8 mouse cellular contexts compared by ENCODE assay signal in the genomic region with DNA sequence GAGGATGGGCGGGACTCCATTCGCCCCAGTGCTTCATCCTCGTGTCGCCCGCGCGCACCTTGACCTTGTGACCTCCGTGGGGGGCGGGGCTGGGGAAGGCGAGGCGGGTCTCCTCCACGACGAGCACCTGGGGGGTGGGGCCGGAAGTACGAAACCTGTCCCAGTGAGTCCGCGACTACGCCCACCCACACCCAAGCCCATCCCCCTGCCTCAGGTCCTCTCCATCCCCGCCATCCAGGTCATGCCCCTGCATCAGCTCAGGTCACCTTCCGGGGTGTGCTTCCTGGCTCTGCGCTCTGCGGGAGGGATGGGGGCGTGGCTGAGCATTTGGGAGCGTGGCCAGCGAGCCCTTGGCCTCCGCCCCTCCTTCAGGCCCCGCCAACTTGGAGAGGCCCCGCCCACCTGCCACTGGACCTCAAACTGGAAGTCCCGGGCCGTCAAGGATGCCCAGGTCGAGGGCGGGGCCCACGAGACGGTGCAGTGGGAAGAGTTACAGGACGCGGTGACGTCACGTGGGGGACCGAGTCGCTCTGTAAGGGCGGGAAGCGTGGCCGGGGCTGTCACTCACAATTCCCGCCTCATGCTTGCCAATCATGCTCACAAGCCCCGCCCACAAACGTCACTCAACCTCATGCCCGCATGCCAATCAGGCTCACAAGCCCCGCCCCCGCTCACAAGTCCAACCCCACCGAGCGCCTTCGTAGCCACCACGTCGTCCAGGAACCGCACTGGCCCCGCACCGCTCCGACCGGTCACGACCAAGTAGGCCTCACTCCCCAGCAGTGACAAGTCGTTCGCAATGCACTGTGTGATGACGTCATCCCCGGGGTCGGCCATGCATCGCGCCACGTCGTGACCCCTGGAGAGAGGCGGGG. TPM values are rescaled to one million over a fixed set of nuclear protein-coding genes. Genes with fewer than 3 reads are reported as not detected.
A peak's percentile ranks its signal among the peaks of the same experiment; 100 is the strongest.
DNase-seq lines count a peak whose midpoint lies in the region; ATAC-seq and TF ChIP-seq lines count a peak whose summit lies in the region.

No protein-coding gene starts in this region.

- intact Hi-C loops in heart, adult 2 months (cut with DNase I): no loop called here

- no peaks in the 10 kb centered on the region for H3K79me2 ChIP-seq in heart, adult 2 months (replicated peaks; ENCODE audit: control insufficient read depth, insufficient read depth, low read length)

- ATAC-seq in embryonic facial prominence, embryonic 13.5 days (ENCODE audit: insufficient number of reproducible peaks, insufficient read depth, low FRiP score, low TSS enrichment, low read depth): peak; percentile 56
- ATAC-seq in kidney, embryonic 14.5 days (ENCODE audit: low FRiP score, low TSS enrichment): peak; percentile 60
- peak; percentile 65 for ATAC-seq in limb, embryonic 13.5 days (ENCODE audit: low FRiP score, low read depth)
- ATAC-seq in midbrain, embryonic 14.5 days (ENCODE audit: low FRiP score, low TSS enrichment): peak; percentile 66

- no peak for TF ChIP-seq CTCF in heart, adult 2 months (IDR thresholded peaks at IDR 0.05)

- no peak for TF ChIP-seq POLR2A in heart, adult 2 months (IDR thresholded peaks at IDR 0.05; ENCODE audit: insufficient read depth, low read depth, low read length)

- H3K4me1 ChIP-seq in brown adipose tissue, adult 24 weeks (ENCODE audit: control insufficient read depth, insufficient read depth, insufficient read length, low read length): no peaks in the 10 kb centered on the region; the same call in 1 of the 2 replicates
- no peaks in the 10 kb centered on the region; the same call in 1 of the 2 replicates for H3K4me1 ChIP-seq in embryonic facial prominence, embryonic 13.5 days
- no peaks in the 10 kb centered on the region for H3K4me1 ChIP-seq in heart, adult 2 months (ENCODE audit: control insufficient read depth, insufficient read depth, low read length)
- H3K4me1 ChIP-seq in kidney, embryonic 14.5 days (ENCODE audit: control insufficient read depth, insufficient read depth, low read length): no peaks in the 10 kb centered on the region
- H3K4me1 ChIP-seq in limb, embryonic 13.5 days: no peaks in the 10 kb centered on the region
- H3K4me1 ChIP-seq in midbrain, embryonic 14.5 days (ENCODE audit: control insufficient read depth, insufficient read depth, low read length): 0 out of 2 replicates have a peak, but pooled peaks cover 5% of the 10 kb centered on the region

- H3K36me3 ChIP-seq in embryonic facial prominence, embryonic 13.5 days: no peaks in the 10 kb centered on the region
- H3K36me3 ChIP-seq in heart, adult 2 months (ENCODE audit: control insufficient read depth, insufficient read depth, low read length): no peaks in the 10 kb centered on the region
- no peaks in the 10 kb centered on the region for H3K36me3 ChIP-seq in kidney, embryonic 14.5 days (ENCODE audit: control insufficient read depth, insufficient read depth, low read length)
- no peaks in the 10 kb centered on the region for H3K36me3 ChIP-seq in limb, embryonic 13.5 days
- H3K36me3 ChIP-seq in midbrain, embryonic 14.5 days (ENCODE audit: control insufficient read depth, insufficient read depth, low read length): no peaks in the 10 kb centered on the region

- peak overlapping the region; percentile 65 for H3K4me2 ChIP-seq in embryonic facial prominence, embryonic 13.5 days
- H3K4me2 ChIP-seq in kidney, embryonic 14.5 days (replicated peaks; ENCODE audit: low read depth, low read length): peak overlapping the region; percentile 59
- peak overlapping the region; percentile 65 for H3K4me2 ChIP-seq in limb, embryonic 13.5 days (replicated peaks)
- H3K4me2 ChIP-seq in midbrain, embryonic 14.5 days (ENCODE audit: low read length): peak overlapping the region; percentile 55

- 0 out of 2 replicates have a peak, but pooled peaks cover 4% of the 10 kb centered on the region for H3K9me3 ChIP-seq in embryonic facial prominence, embryonic 13.5 days
- no peaks in the 10 kb centered on the region for H3K9me3 ChIP-seq in kidney, embryonic 14.5 days (ENCODE audit: control insufficient read depth, low read length)
- no peaks in the 10 kb centered on the region for H3K9me3 ChIP-seq in limb, embryonic 13.5 days
- H3K9me3 ChIP-seq in midbrain, embryonic 14.5 days (ENCODE audit: control insufficient read depth, low read length): no peaks in the 10 kb centered on the region

- H3K4me3 ChIP-seq in brown adipose tissue, adult 24 weeks (ENCODE audit: insufficient read depth, low read depth, low read length): peak overlapping the region; percentile 60
- peak overlapping the region; percentile 59 for H3K4me3 ChIP-seq in embryonic facial prominence, embryonic 13.5 days
- peak overlapping the region; percentile 49 for H3K4me3 ChIP-seq in heart, adult 2 months
- peak overlapping the region; percentile 61 for H3K4me3 ChIP-seq in kidney, embryonic 14.5 days (ENCODE audit: low read length)
- H3K4me3 ChIP-seq in limb, embryonic 13.5 days: peak overlapping the region; percentile 58
- peak overlapping the region; percentile 55 for H3K4me3 ChIP-seq in midbrain, embryonic 14.5 days (replicated peaks; ENCODE audit: low read depth, low read length)

- TF ChIP-seq EP300 in heart, adult 2 months (IDR thresholded peaks at IDR 0.05; ENCODE audit: insufficient read depth, low read depth, low read length): no peak

- no peak overlapping the region for H3K27ac ChIP-seq in brown adipose tissue, adult 24 weeks (replicated peaks; ENCODE audit: low read depth, low read length)
- H3K27ac ChIP-seq in embryonic facial prominence, embryonic 13.5 days: peak overlapping the region; percentile 82
- no peak overlapping the region for H3K27ac ChIP-seq in heart, adult 2 months
- H3K27ac ChIP-seq in kidney, embryonic 14.5 days (ENCODE audit: low read depth, low read length): peak overlapping the region; percentile 96
- peak overlapping the region; percentile 84; the same call in 1 of the 2 replicates for H3K27ac ChIP-seq in limb, embryonic 13.5 days
- H3K27ac ChIP-seq in midbrain, embryonic 14.5 days (replicated peaks; ENCODE audit: low read depth, low read length): peak overlapping the region; percentile 93

- H3K9ac ChIP-seq in embryonic facial prominence, embryonic 13.5 days: peak overlapping the region; percentile 54; the same call in 1 of the 2 replicates
- peak overlapping the region; percentile 9; the same call in 1 of the 2 replicates for H3K9ac ChIP-seq in heart, adult 2 months (ENCODE audit: low read depth, low read length)
- H3K9ac ChIP-seq in kidney, embryonic 14.5 days (ENCODE audit: low read depth, low read length): peak overlapping the region; percentile 37
- H3K9ac ChIP-seq in limb, embryonic 13.5 days: peak overlapping the region; percentile 35
- peak overlapping the region; percentile 42; the same call in 1 of the 2 replicates for H3K9ac ChIP-seq in midbrain, embryonic 14.5 days (replicated peaks; ENCODE audit: low read length)

- 8% methylated on average over 70 of the region's 70 CpGs for WGBS in embryonic facial prominence, embryonic 13.5 days
- WGBS in heart, adult 2 months: 10% methylated on average over 70 of the region's 70 CpGs
- WGBS in kidney, embryonic 14.5 days: 4% methylated on average over 70 of the region's 70 CpGs
- 5% methylated on average over 62 of the region's 70 CpGs for WGBS in limb, embryonic 13.5 days
- WGBS in midbrain, embryonic 14.5 days: 8% methylated on average over 70 of the region's 70 CpGs

- peak in 1 of 2 experiments; percentile 31 for DNase-seq in heart, adult 2 months
- peak; percentile 96 for DNase-seq in midbrain, embryonic 14.5 days
- DNase-seq in spleen, postnatal 14 days (ENCODE audit: low spot score in 2 of 2): peak; percentile 29 to 45
- no peak for DNase-seq in MN1 (ENCODE audit: low spot score)

- H3K27me3 ChIP-seq in embryonic facial prominence, embryonic 13.5 days: no peaks in the 10 kb centered on the region
- H3K27me3 ChIP-seq in heart, adult 2 months (ENCODE audit: control insufficient read depth, insufficient read depth, low read length): no peaks in the 10 kb centered on the region
- no peaks in the 10 kb centered on the region for H3K27me3 ChIP-seq in kidney, embryonic 14.5 days (ENCODE audit: control insufficient read depth, insufficient read depth, low read length)
- 0 out of 2 replicates have a peak, but pooled peaks cover 3% of the 10 kb centered on the region for H3K27me3 ChIP-seq in limb, embryonic 13.5 days
- no peaks in the 10 kb centered on the region for H3K27me3 ChIP-seq in midbrain, embryonic 14.5 days (ENCODE audit: control insufficient read depth, insufficient read depth, low read length)

RNA-seq across cellular contexts. Expression of gene Csf2ra, which starts 2.5 kb away (rescaled TPM):
- polyA plus RNA-seq in brown adipose tissue, adult 24 weeks (2012; ENCODE audit: insufficient read depth, insufficient read length, missing spikeins): 5.4 and 5.9 TPM in 2 replicates
- 36.7 and 40.4 TPM in 2 replicates for polyA plus RNA-seq in embryonic facial prominence, embryonic 13.5 days (2015; fragmentation: Nextera tagmentation; extraction: Ambion mirVana)
- 1 to 10 TPM; 6.3 to 7.7 TPM for total RNA-seq in heart, adult 2 months (2021)
- polyA plus RNA-seq in heart, adult 2 months (2012; rRNA removed): 34.5 and 68.1 TPM in 2 replicates
- polyA plus RNA-seq in kidney, embryonic 14.5 days (2014; fragmentation: Nextera tagmentation; extraction: Ambion mirVana): 32.9 and 36.8 TPM in 2 replicates
- polyA plus RNA-seq in limb, embryonic 13.5 days (2015; fragmentation: Nextera tagmentation; extraction: Ambion mirVana): 36.7 and 37.3 TPM in 2 replicates
- polyA plus RNA-seq in midbrain, embryonic 14.5 days (2014; fragmentation: Nextera tagmentation; extraction: Ambion mirVana): 35.8 and 37.9 TPM in 2 replicates

RNA-seq across cellular contexts. Expression of gene Gm6020, which starts 42.1 kb away (rescaled TPM):
- not detected in 2 replicates for polyA plus RNA-seq in brown adipose tissue, adult 24 weeks (2012; ENCODE audit: insufficient read depth, insufficient read length, missing spikeins)
- polyA plus RNA-seq in embryonic facial prominence, embryonic 13.5 days (2015; fragmentation: Nextera tagmentation; extraction: Ambion mirVana): not detected in 2 replicates
- not detected for total RNA-seq in heart, adult 2 months (2021)
- not detected in 2 replicates for polyA plus RNA-seq in heart, adult 2 months (2012; rRNA removed)
- not detected in 2 replicates for polyA plus RNA-seq in kidney, embryonic 14.5 days (2014; fragmentation: Nextera tagmentation; extraction: Ambion mirVana)
- polyA plus RNA-seq in limb, embryonic 13.5 days (2015; fragmentation: Nextera tagmentation; extraction: Ambion mirVana): not detected in 2 replicates
- not detected in 2 replicates for polyA plus RNA-seq in midbrain, embryonic 14.5 days (2014; fragmentation: Nextera tagmentation; extraction: Ambion mirVana)

RNA-seq across cellular contexts. Expression of gene Gm7102, which starts 49.7 kb away (rescaled TPM):
- not detected in 2 replicates for polyA plus RNA-seq in brown adipose tissue, adult 24 weeks (2012; ENCODE audit: insufficient read depth, insufficient read length, missing spikeins)
- 0.29 TPM in 1 of 2 replicates, not detected in the other for polyA plus RNA-seq in embryonic facial prominence, embryonic 13.5 days (2015; fragmentation: Nextera tagmentation; extraction: Ambion mirVana)
- total RNA-seq in heart, adult 2 months (2021): under 1 TPM in 1 of 2 experiments, not detected in 1; 0.16 TPM
- not detected in 2 replicates for polyA plus RNA-seq in heart, adult 2 months (2012; rRNA removed)
- 0.23 and 0.28 TPM in 2 replicates for polyA plus RNA-seq in kidney, embryonic 14.5 days (2014; fragmentation: Nextera tagmentation; extraction: Ambion mirVana)
- 0.22 TPM in 1 of 2 replicates, not detected in the other for polyA plus RNA-seq in limb, embryonic 13.5 days (2015; fragmentation: Nextera tagmentation; extraction: Ambion mirVana)
- 0.15 TPM in 1 of 2 replicates, not detected in the other for polyA plus RNA-seq in midbrain, embryonic 14.5 days (2014; fragmentation: Nextera tagmentation; extraction: Ambion mirVana)

Comparison
In these comparisons a context has a peak if more than half of its experiments do, and no peak if none do; other contexts are left out.
1. H3K27ac ChIP-seq: peak in embryonic facial prominence, embryonic 13.5 days (single experiment), kidney, embryonic 14.5 days (single experiment), limb, embryonic 13.5 days (single experiment) and midbrain, embryonic 14.5 days (single experiment); none in brown adipose tissue, adult 24 weeks (single experiment) and heart, adult 2 months (single experiment).
2. Peak in every context shown above with its lines, with median percentiles within 50 percentile points of each other: H3K4me3 ChIP-seq, ATAC-seq, H3K4me2 ChIP-seq and H3K9ac ChIP-seq.